Mouse (Mus musculus) lung, postnatal 0 days (tissue): ENCODE data around the gene Frmd4a.

ENCODE experiments used
- CTCF ChIP-seq: IDR thresholded peaks from 2 replicates; pipeline ENCODE4 v1.5.1; 2016; ENCODE audit warnings: antibody characterized with exemption, mild to moderate bottlenecking
- EP300 ChIP-seq: IDR thresholded peaks from 2 replicates; pipeline ENCODE4 v1.6.1; 2016; ENCODE audit warnings: antibody characterized with exemption, mild to moderate bottlenecking, control low read depth

- TF ChIP-seq EP300 (peak; percentile 50; the same call in 1 of the 2 replicates), CTCF (no peak)
Observed at GRCm38 (mm10) chr2:4615014-4615546, 597.6 kb downstream of the Frmd4a start.
